Mouse (Mus musculus) forebrain, embryonic 15.5 days (tissue): ENCODE measurements around the gene Mycbp2. TPM values are rescaled to one million over a fixed set of nuclear protein-coding genes. Genes with fewer than 3 reads are reported as not detected.

Experiments used
- ATAC-seq: fragments of 200-750 bp; cut with Nextera tagmentation; replicated peaks from 2 replicates; pipeline ENCODE4 v1.8.0; 2017; ENCODE audit warnings: mild to moderate bottlenecking, moderate TSS enrichment, moderate library complexity
- H3K27ac ChIP-seq: fragments of 300-500 bp; sonication (generic); replicated peaks from 2 replicates; pipeline ENCODE4 v1.5.1; 2015; ENCODE audit warnings: mild to moderate bottlenecking, inconsistent platforms
- H3K27me3 ChIP-seq: fragments of 300-500 bp; sonication (generic); 2 replicates; pipeline ENCODE4 v1.6.1; 2015; ENCODE audit warnings: inconsistent platforms
- H3K36me3 ChIP-seq: fragments of 300-500 bp; sonication (generic); 2 replicates; pipeline ENCODE4 v1.6.1; 2015; ENCODE audit warnings: mild to moderate bottlenecking, inconsistent platforms
- H3K4me1 ChIP-seq: fragments of 300-500 bp; sonication (generic); 2 replicates; pipeline ENCODE4 v1.6.1; 2015; ENCODE audit warnings: inconsistent platforms
- H3K4me2 ChIP-seq: fragments of 300-500 bp; sonication (generic); replicated peaks from 2 replicates; pipeline ENCODE4 v1.6.1; 2015; ENCODE audit warnings: mild to moderate bottlenecking, inconsistent platforms
- H3K4me3 ChIP-seq: fragments of 300-500 bp; sonication (generic); 2 replicates; pipeline ENCODE4 v1.5.1; 2015; ENCODE audit warnings: mild to moderate bottlenecking, inconsistent platforms
- H3K9ac ChIP-seq: fragments of 300-500 bp; sonication (generic); replicated peaks from 2 replicates; pipeline ENCODE4 v1.6.1; 2015; ENCODE audit warnings: mild to moderate bottlenecking, inconsistent platforms
- H3K9me3 ChIP-seq: fragments of 300-500 bp; sonication (generic); 2 replicates; pipeline ENCODE4 v1.6.1; 2016; ENCODE audit warnings: inconsistent platforms
- WGBS: fragments of 180-500 bp; shearing (Covaris S2); methylation state at CpG from one replicate; pipeline ENCODE4 v1.1.7; 2015; ENCODE audit warnings: mixed read lengths; 5-methylcytosine and 5-hydroxymethylcytosine counted together
- polyA plus RNA-seq: library from polyadenylated mRNA; unstranded; fragments of >200 nt; fragmentation: Nextera tagmentation; extraction: Ambion mirVana; gene quantifications from 2 replicates; pipeline ENCODE4 v1.2.1, GENCODE M21; 2015

Mycbp2 gene
- polyA plus RNA-seq, 1 experiment from 2014 or later: 51.8 TPM

DNA sequence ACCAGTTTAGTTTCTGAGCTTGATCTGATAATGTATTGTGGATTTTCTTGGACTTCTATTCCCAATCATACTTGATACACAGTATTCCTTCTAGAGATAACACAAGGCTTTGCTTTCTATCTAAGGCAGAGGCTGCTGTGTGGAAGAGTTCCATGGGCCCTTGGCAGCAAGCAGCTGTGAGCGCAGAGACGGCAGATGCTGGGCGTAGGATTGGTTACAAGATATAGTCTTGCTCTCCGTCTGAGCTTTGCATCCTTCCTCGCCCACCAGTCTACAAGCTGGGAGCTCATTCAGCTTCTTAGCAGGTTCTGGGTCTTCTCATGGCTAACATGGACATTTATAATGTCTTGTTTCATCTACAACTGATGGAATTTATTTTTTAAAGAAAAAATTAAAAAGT, 196.5 kb downstream of the Mycbp2 start:
- no peak for ATAC-seq
- WGBS: 94% methylated on average over 5 of the region's 5 CpGs
- H3K36me3 ChIP-seq: peaks cover 53% of the 10 kb centered on the region

GRCm38 (mm10) chr14:103131991-103132390, 214.6 kb downstream of the Mycbp2 start:
- ATAC-seq: 0 out of 2 replicates have a peak, but pooled peaks have one; percentile 29
- Histone ChIP-seq H3K4me1 (no peaks in the 10 kb centered on the region), H3K27ac (no peak overlapping the region), H3K4me2 (no peak overlapping the region), H3K9ac (no peak overlapping the region), H3K4me3 (no peak overlapping the region), H3K27me3 (no peaks in the 10 kb centered on the region), H3K9me3 (no peaks in the 10 kb centered on the region), H3K36me3 (peaks cover 65% of the 10 kb centered on the region)
- 78% methylated on average over 2 of the region's 2 CpGs for WGBS

More for the DNA sequence above, 196.5 kb downstream of the Mycbp2 start:
- Histone ChIP-seq H3K4me3 (no peak overlapping the region), H3K9ac (no peak overlapping the region), H3K27ac (no peak overlapping the region), H3K4me2 (no peak overlapping the region), H3K27me3 (no peaks in the 10 kb centered on the region), H3K9me3 (no peaks in the 10 kb centered on the region), H3K4me1 (no peaks in the 10 kb centered on the region)

DNA sequence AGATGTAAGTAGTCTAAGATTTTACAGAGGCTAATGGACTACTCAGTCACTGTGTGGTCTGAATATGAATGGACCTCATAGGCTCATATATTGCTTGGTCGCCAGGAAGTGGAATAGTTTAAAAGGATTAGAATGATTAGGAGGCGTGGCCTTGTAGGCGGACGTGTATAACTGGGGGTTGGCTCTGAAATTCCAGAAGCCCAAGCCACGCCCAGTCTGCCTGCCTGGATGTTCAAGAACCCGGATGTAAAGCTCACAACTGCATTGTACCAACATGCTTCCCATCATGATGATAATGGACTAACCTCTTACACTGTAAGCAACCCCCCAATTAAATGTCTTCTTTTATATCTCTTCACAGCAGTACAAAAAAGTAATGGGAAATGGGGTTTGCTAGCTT, 220.9 kb downstream of the Mycbp2 start:
- H3K27me3 ChIP-seq: no peaks in the 10 kb centered on the region
- H3K4me3 ChIP-seq: no peak overlapping the region
- no peak for ATAC-seq
- no peak overlapping the region for H3K4me2 ChIP-seq
- no peak overlapping the region for H3K27ac ChIP-seq
- no peaks in the 10 kb centered on the region for H3K9me3 ChIP-seq
- H3K4me1 ChIP-seq: no peaks in the 10 kb centered on the region
- H3K36me3 ChIP-seq: peaks cover 75% of the 10 kb centered on the region
- H3K9ac ChIP-seq: no peak overlapping the region
- WGBS: 80% methylated on average over 6 of the region's 6 CpGs

- H3K36me3 ChIP-seq: peaks cover 66% of the 10 kb centered on the region
- H3K4me2 ChIP-seq: no peak overlapping the region
- WGBS: 93% methylated on average over 3 of the region's 3 CpGs
- no peaks in the 10 kb centered on the region for H3K4me1 ChIP-seq
- no peak overlapping the region for H3K4me3 ChIP-seq
- no peak overlapping the region for H3K9ac ChIP-seq
- ATAC-seq: no peak
- H3K9me3 ChIP-seq: no peaks in the 10 kb centered on the region
- H3K27ac ChIP-seq: no peak overlapping the region
- H3K27me3 ChIP-seq: no peaks in the 10 kb centered on the region
Observed at GRCm38 (mm10) chr14:103114994-103115670, 231.5 kb downstream of the Mycbp2 start.

DNA sequence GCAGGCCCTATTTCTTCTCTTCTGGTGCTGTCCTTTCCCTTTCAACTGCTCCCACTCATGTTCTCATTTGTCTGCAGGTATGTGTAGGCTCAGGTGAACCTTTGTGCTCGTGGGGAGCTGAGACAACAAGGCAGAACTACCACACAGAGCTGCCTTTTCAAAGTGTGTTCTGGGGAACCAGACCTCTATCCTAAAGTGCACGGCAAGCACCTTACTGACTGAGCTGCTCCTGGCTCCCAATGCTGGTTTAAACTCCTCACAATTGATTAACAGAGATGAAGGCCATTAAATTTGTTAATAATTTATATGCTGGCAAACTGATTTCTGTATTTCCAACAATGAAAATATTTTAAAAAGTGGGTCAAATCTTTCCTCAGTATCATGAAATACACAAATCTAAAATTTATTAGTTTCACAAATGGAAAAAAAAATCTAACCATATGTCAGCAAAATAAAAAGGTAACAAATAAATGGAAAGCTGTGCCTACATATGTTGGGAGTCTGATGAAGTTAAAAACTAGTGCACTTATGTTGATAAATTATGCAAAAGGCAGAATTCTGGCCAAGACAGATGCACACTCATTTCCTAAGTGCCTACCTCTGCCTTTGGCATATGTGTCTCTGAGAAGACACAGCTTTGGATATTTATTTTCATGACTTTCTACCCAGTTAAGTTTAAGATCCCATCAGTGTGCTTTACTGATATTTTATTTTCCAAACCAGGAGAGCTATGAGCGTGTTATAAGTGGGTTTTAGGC, 233.8 kb downstream of the Mycbp2 start:
- Histone ChIP-seq H3K27ac (0 out of 2 replicates have a peak overlapping the region, but pooled peaks have one; percentile 54), H3K4me3 (no peak overlapping the region), H3K4me1 (no peaks in the 10 kb centered on the region), H3K36me3 (peaks cover 48% of the 10 kb centered on the region), H3K4me2 (no peak overlapping the region), H3K27me3 (no peaks in the 10 kb centered on the region), H3K9ac (no peak overlapping the region), H3K9me3 (no peaks in the 10 kb centered on the region)
- ATAC-seq: 0 out of 2 replicates have a peak, but pooled peaks have one; percentile 35
- 84% methylated on average over 3 of the region's 3 CpGs for WGBS

DNA sequence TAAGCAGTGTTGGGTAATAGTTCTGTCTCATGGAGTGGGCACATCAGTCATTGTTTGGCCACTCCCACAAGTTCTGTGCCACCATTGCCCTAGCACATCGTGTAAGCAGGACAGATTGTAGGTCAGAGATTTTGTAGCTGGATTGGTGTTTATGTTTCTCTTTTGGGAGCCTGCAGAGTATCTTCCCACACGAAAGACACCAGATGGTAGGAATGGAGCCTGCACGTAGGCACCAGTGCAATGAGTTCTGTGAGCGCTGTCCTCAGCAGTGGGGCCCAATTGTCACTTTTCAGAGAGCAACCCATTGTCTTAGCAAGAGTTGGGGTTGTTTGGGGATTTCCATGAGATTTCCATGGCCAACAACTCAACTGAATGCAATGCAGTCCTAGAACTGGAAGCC, 236.6 kb downstream of the Mycbp2 start:
- Histone ChIP-seq H3K4me1 (no peaks in the 10 kb centered on the region), H3K9me3 (no peaks in the 10 kb centered on the region), H3K27me3 (no peaks in the 10 kb centered on the region), H3K36me3 (peaks cover 22% of the 10 kb centered on the region), H3K4me3 (no peak overlapping the region), H3K4me2 (no peak overlapping the region), H3K9ac (no peak overlapping the region), H3K27ac (no peak overlapping the region)
- WGBS: 90% methylated on average over 4 of the region's 4 CpGs
- no peak for ATAC-seq

DNA sequence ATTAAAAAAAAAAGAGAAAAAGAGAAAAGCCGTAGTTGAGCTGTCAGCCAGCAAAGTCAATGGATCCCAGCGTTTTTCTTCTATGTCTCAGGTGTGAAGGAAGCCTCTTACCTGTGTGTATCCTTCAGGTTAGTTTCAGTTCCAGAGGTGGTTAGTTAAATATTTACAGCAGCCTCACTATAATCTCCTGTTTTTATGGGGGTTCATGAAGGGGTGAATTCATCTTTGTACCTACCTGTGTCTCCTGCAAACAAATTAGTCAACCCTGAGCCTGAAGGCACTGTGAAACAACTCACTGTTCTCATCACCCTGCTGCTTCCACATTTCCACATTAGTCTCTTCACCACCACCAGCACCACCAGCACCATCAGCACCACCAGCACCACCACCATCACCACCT, 240.3 kb downstream of the Mycbp2 start:
- Histone ChIP-seq H3K9me3 (no peaks in the 10 kb centered on the region), H3K4me1 (no peaks in the 10 kb centered on the region), H3K27me3 (no peaks in the 10 kb centered on the region), H3K4me2 (no peak overlapping the region), H3K36me3 (peaks cover 4% of the 10 kb centered on the region; the same call in 1 of the 2 replicates), H3K27ac (no peak overlapping the region), H3K9ac (no peak overlapping the region), H3K4me3 (no peak overlapping the region)
- WGBS: 96% methylated on average over 2 of the region's 2 CpGs
- ATAC-seq: no peak

DNA sequence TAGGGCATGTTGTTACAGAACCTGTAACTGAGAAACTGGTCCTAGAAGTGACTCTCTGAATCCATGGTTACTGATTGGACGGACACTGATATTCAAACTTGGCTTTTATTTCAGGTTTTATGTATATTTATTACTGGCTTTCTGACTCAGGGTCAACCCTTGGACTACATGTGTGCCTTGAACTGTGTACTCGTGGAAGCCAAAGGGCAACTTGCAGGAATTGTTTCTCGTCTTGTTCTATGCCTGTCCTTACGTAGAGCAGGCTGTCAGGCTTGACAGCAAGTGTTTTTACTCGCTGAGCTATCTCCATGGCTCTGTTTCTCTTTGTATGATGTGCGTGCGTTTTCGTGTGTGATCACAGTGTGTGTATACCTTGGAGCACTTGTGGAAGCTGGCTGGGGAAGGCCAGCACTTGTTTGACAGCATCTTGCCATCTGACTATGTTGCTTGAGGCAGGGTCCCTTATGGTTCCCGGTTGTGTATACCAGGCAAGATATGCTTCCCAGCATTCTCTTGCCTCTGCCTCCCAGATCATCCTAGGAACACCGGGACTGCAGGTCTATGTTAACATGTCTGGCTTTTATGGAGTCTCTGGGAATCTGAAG, 243.8 kb downstream of the Mycbp2 start:
- H3K4me1 ChIP-seq: peaks cover 4% of the 10 kb centered on the region
- no peak for ATAC-seq
- H3K4me2 ChIP-seq: no peak overlapping the region
- H3K27me3 ChIP-seq: no peaks in the 10 kb centered on the region
- no peaks in the 10 kb centered on the region for H3K36me3 ChIP-seq
- H3K9me3 ChIP-seq: no peaks in the 10 kb centered on the region
- H3K9ac ChIP-seq: no peak overlapping the region
- no peak overlapping the region for H3K27ac ChIP-seq
- no peak overlapping the region for H3K4me3 ChIP-seq
- 84% methylated on average over 10 of the region's 10 CpGs for WGBS

DNA sequence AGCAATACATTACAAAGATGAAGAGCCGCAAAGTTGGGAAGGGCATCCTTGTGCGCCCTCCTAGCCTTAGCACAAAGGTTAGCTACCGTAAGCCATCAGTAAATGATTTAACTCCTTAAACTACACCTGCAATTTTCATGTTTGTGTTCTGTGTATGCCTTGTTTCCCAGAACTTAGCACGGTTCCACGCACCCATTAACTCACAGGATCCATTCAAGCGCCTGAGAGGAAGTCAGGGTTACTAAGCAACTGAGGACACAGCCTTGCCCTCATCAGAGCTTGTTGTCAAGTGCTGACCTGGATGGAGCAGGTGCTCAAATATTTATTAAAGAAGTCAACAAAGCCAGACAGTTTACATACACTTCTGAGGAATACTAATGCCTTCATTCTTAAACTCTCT, 244.4 kb downstream of the Mycbp2 start:
- Histone ChIP-seq H3K4me1 (peaks cover 8% of the 10 kb centered on the region), H3K9me3 (no peaks in the 10 kb centered on the region), H3K4me2 (no peak overlapping the region), H3K27ac (no peak overlapping the region), H3K36me3 (no peaks in the 10 kb centered on the region), H3K27me3 (no peaks in the 10 kb centered on the region), H3K9ac (no peak overlapping the region), H3K4me3 (no peak overlapping the region)
- WGBS: 61% methylated on average over 6 of the region's 6 CpGs
- ATAC-seq: no peak

DNA sequence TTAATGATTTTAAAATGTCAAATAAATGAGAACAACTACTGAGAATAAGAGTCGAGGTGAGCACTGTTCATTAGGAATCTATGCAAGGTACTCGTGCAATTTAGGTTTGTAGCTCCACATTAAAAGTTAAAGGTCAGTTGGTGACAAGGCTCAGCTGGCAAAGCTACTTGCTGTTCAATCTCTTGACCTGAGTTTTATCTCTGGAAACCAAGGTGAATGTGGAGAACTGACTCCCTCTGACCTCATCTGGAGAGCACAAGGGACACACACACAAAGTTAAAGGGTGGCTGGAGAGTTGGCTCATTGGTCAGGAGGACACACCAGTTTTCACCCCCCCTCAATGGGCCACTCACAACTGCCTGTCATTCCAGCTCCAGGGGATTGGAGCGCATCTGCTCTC, 245.4 kb downstream of the Mycbp2 start:
- H3K9ac ChIP-seq: no peak overlapping the region
- no peak overlapping the region for H3K4me2 ChIP-seq
- ATAC-seq: no peak
- H3K36me3 ChIP-seq: no peaks in the 10 kb centered on the region
- WGBS: 85% methylated on average over 3 of the region's 3 CpGs
- no peaks in the 10 kb centered on the region for H3K27me3 ChIP-seq
- no peaks in the 10 kb centered on the region for H3K9me3 ChIP-seq
- H3K4me3 ChIP-seq: no peak overlapping the region
- H3K4me1 ChIP-seq: peaks cover 18% of the 10 kb centered on the region
- H3K27ac ChIP-seq: no peak overlapping the region

GRCm38 (mm10) chr14:103100296-103100695, 246.3 kb downstream of the Mycbp2 start:
- Histone ChIP-seq H3K4me3 (no peak overlapping the region), H3K27me3 (no peaks in the 10 kb centered on the region), H3K9me3 (no peaks in the 10 kb centered on the region), H3K36me3 (no peaks in the 10 kb centered on the region; the same call in 1 of the 2 replicates), H3K4me2 (no peak overlapping the region), H3K9ac (no peak overlapping the region), H3K4me1 (peaks cover 26% of the 10 kb centered on the region), H3K27ac (no peak overlapping the region)
- no peak for ATAC-seq
- WGBS: 87% methylated on average over 13 of the region's 13 CpGs

GRCm38 (mm10) chr14:103099238-103099933, 247.2 kb downstream of the Mycbp2 start, which contains the start of gene Fbxl3:
Gene Fbxl3, minus strand, starts transcription at chr14:103099566.
- no peaks in the 10 kb centered on the region; the same call in 1 of the 2 replicates for H3K36me3 ChIP-seq
- under 1% methylated on average over 64 of the region's 88 CpGs for WGBS
- peak within 1 kb of the TSS; percentile 81 for H3K4me2 ChIP-seq
- ATAC-seq: peak; percentile 85
- no peaks in the 10 kb centered on the region for H3K9me3 ChIP-seq
- H3K4me1 ChIP-seq: peaks cover 31% of the 10 kb centered on the region
- H3K27me3 ChIP-seq: no peaks in the 10 kb centered on the region
- H3K4me3 ChIP-seq: peak within 1 kb of the TSS; percentile 74
- peak within 1 kb of the TSS; percentile 99 for H3K27ac ChIP-seq
- H3K9ac ChIP-seq: peak within 1 kb of the TSS; percentile 97
